Mouse (Mus musculus): ENCODE data around the gene 2310034C09Rik.

- TF ChIP-seq CTCF (IDR thresholded peaks at IDR 0.05; ENCODE audit: extremely low read depth, insufficient read depth, low read length) (no peak), POLR2A (IDR thresholded peaks at IDR 0.05; ENCODE audit: extremely low read depth, insufficient read depth, low read length) (no peak)
These were observed 38.6 kb upstream of the 2310034C09Rik start for GRCm38 (mm10) chr16:88720031-88720430.
